Mouse (Mus musculus) neural tube, embryonic 15.5 days (tissue): ENCODE measurements around the gene Tas2r110. TPM values are rescaled to one million over a fixed set of nuclear protein-coding genes. Genes with fewer than 3 reads are reported as not detected.

Source experiments
- ATAC-seq: fragments of 200-750 bp; cut with Nextera tagmentation; 2 replicates; pipeline ENCODE4 v1.8.0; 2017; ENCODE audit warnings: mild to moderate bottlenecking, moderate TSS enrichment, moderate library complexity; ENCODE audit not compliant: low FRiP score
- H3K27ac ChIP-seq: fragments of 300-500 bp; sonication (generic); replicated peaks from 2 replicates; pipeline ENCODE4 v1.5.1; 2015; ENCODE audit warnings: mild to moderate bottlenecking, inconsistent platforms
- H3K27me3 ChIP-seq: fragments of 300-500 bp; sonication (generic); replicated peaks from 2 replicates; pipeline ENCODE4 v1.6.1; 2015; ENCODE audit warnings: inconsistent platforms
- H3K36me3 ChIP-seq: fragments of 300-500 bp; sonication (generic); 2 replicates; pipeline ENCODE4 v1.6.1; 2015; ENCODE audit warnings: inconsistent platforms
- H3K4me1 ChIP-seq: fragments of 300-500 bp; sonication (generic); 2 replicates; pipeline ENCODE4 v1.6.1; 2015; ENCODE audit warnings: inconsistent platforms
- H3K4me2 ChIP-seq: fragments of 300-500 bp; sonication (generic); 2 replicates; pipeline ENCODE4 v1.6.1; 2015; ENCODE audit warnings: inconsistent platforms, mild to moderate bottlenecking, moderate library complexity
- H3K4me3 ChIP-seq: fragments of 300-500 bp; sonication (generic); replicated peaks from 2 replicates; pipeline ENCODE4 v1.5.1; 2015; ENCODE audit warnings: mild to moderate bottlenecking, inconsistent platforms
- H3K9ac ChIP-seq: fragments of 300-500 bp; sonication (generic); replicated peaks from 2 replicates; pipeline ENCODE4 v1.6.1; 2015; ENCODE audit warnings: mild to moderate bottlenecking, inconsistent platforms
- H3K9me3 ChIP-seq: fragments of 300-500 bp; sonication (generic); replicated peaks from 2 replicates; pipeline ENCODE4 v1.6.1; 2016; ENCODE audit warnings: inconsistent platforms
- WGBS: fragments of 180-500 bp; shearing (Covaris S2); methylation state at CpG from one replicate; pipeline ENCODE4 v1.1.7; 2015; ENCODE audit warnings: mixed read lengths; 5-methylcytosine and 5-hydroxymethylcytosine counted together
- polyA plus RNA-seq: library from polyadenylated mRNA; unstranded; fragments of >200 nt; fragmentation: Nextera tagmentation; extraction: Ambion mirVana; gene quantifications from 2 replicates; pipeline ENCODE4 v1.2.1, GENCODE M21; 2015

The Tas2r110 gene
- polyA plus RNA-seq: not detected in 2 replicates

GRCm38 (mm10) chr6:132867708-132868107 is at the start of gene Tas2r110:
Gene Tas2r110, plus strand, starts transcription at chr6:132868008.
- Histone ChIP-seq H3K27me3 (no peaks in the 10 kb centered on the region), H3K4me1 (no peaks in the 10 kb centered on the region), H3K9ac (no peak within 1 kb of the TSS), H3K9me3 (no peaks in the 10 kb centered on the region), H3K4me2 (no peak within 1 kb of the TSS), H3K27ac (no peak within 1 kb of the TSS), H3K4me3 (no peak within 1 kb of the TSS), H3K36me3 (no peaks in the 10 kb centered on the region)
- no peak for ATAC-seq

GRCm38 (mm10) chr6:132846842-132847241 is 21.0 kb upstream of the Tas2r110 start, which contains the start of gene Tas2r123:
Gene Tas2r123, plus strand, starts transcription at chr6:132847142.
- H3K4me3 ChIP-seq: no peak within 1 kb of the TSS
- no peak for ATAC-seq
- no peaks in the 10 kb centered on the region for H3K36me3 ChIP-seq
- no peak within 1 kb of the TSS for H3K27ac ChIP-seq
- H3K4me1 ChIP-seq: no peaks in the 10 kb centered on the region
- no peak within 1 kb of the TSS for H3K4me2 ChIP-seq
- H3K9ac ChIP-seq: no peak within 1 kb of the TSS
- no peaks in the 10 kb centered on the region for H3K9me3 ChIP-seq
- H3K27me3 ChIP-seq: no peaks in the 10 kb centered on the region
- WGBS: 93% methylated on average over 1 of the region's 1 CpGs

GRCm38 (mm10) chr6:132855138-132855537 is 12.7 kb upstream of the Tas2r110 start, which contains the start of gene Tas2r116:
Gene Tas2r116, plus strand, starts transcription at chr6:132855438.
- Histone ChIP-seq H3K36me3 (no peaks in the 10 kb centered on the region), H3K4me1 (no peaks in the 10 kb centered on the region), H3K4me3 (no peak within 1 kb of the TSS), H3K9me3 (no peaks in the 10 kb centered on the region), H3K4me2 (no peak within 1 kb of the TSS), H3K9ac (no peak within 1 kb of the TSS), H3K27me3 (no peaks in the 10 kb centered on the region), H3K27ac (no peak within 1 kb of the TSS)
- no peak for ATAC-seq
- WGBS: 81% methylated on average over 1 of the region's 1 CpGs

GRCm38 (mm10) chr6:132892711-132893110 is 24.9 kb downstream of the Tas2r110 start, which contains the start of gene Tas2r113:
Gene Tas2r113, plus strand, starts transcription at chr6:132893011.
- ATAC-seq: no peak
- H3K4me1 ChIP-seq: no peaks in the 10 kb centered on the region
- WGBS: 76% methylated on average over 1 of the region's 1 CpGs

GRCm38 (mm10) chr6:132909351-132909750 is 41.5 kb downstream of the Tas2r110 start, which contains the start of gene Tas2r125:
Gene Tas2r125, plus strand, starts transcription at chr6:132909651.
- no peaks in the 10 kb centered on the region for H3K9me3 ChIP-seq
- no peak within 1 kb of the TSS for H3K27ac ChIP-seq
- no peak within 1 kb of the TSS for H3K9ac ChIP-seq
- no peaks in the 10 kb centered on the region for H3K4me1 ChIP-seq
- no peaks in the 10 kb centered on the region for H3K27me3 ChIP-seq
- no peak within 1 kb of the TSS for H3K4me2 ChIP-seq
- 90% methylated on average over 3 of the region's 3 CpGs for WGBS
- no peak within 1 kb of the TSS for H3K4me3 ChIP-seq
- ATAC-seq: no peak
- no peaks in the 10 kb centered on the region for H3K36me3 ChIP-seq

More at GRCm38 (mm10) chr6:132892711-132893110, 24.9 kb downstream of the Tas2r110 start, which contains the start of gene Tas2r113:
- Histone ChIP-seq H3K4me2 (no peak within 1 kb of the TSS), H3K9me3 (no peaks in the 10 kb centered on the region), H3K36me3 (no peaks in the 10 kb centered on the region), H3K27ac (no peak within 1 kb of the TSS), H3K4me3 (no peak within 1 kb of the TSS), H3K9ac (no peak within 1 kb of the TSS), H3K27me3 (no peaks in the 10 kb centered on the region)

Other genes starting within 250 kb of the Tas2r110 start
- gene A630073D07Rik, start 216.5 kb upstream of the Tas2r110 start, polyA plus RNA-seq: not detected in 2 replicates
- gene Tas2r120, start 211.1 kb upstream of the Tas2r110 start, polyA plus RNA-seq: not detected in 2 replicates
- not detected in 2 replicates for gene Tas2r121, start 167.0 kb upstream of the Tas2r110 start, polyA plus RNA-seq
- gene Tas2r122, start 156.1 kb upstream of the Tas2r110 start, polyA plus RNA-seq: not detected in 2 replicates
- not detected in 2 replicates for gene Tas2r115, start 130.0 kb upstream of the Tas2r110 start, polyA plus RNA-seq
- not detected in 2 replicates for gene Tas2r124, start 113.3 kb upstream of the Tas2r110 start, polyA plus RNA-seq
- not detected in 2 replicates for gene Tas2r102, start 105.9 kb upstream of the Tas2r110 start, polyA plus RNA-seq
- not detected in 2 replicates for gene Tas2r136, start 89.8 kb upstream of the Tas2r110 start, polyA plus RNA-seq
- gene Tas2r117, start 65.2 kb upstream of the Tas2r110 start, polyA plus RNA-seq: not detected in 2 replicates
- gene Tas2r123, start 20.9 kb upstream of the Tas2r110 start, polyA plus RNA-seq: not detected in 2 replicates
- not detected in 2 replicates for gene Tas2r116, start 12.6 kb upstream of the Tas2r110 start, polyA plus RNA-seq
- gene Tas2r113, start 25.0 kb downstream of the Tas2r110 start, polyA plus RNA-seq: not detected in 2 replicates
- gene Tas2r125, start 41.6 kb downstream of the Tas2r110 start, polyA plus RNA-seq: not detected in 2 replicates
- gene Tas2r129, start 83.1 kb downstream of the Tas2r110 start, polyA plus RNA-seq: not detected in 2 replicates
- gene Tas2r131, start 89.9 kb downstream of the Tas2r110 start, polyA plus RNA-seq: not detected in 2 replicates
- gene Tas2r109, start 113.0 kb downstream of the Tas2r110 start, polyA plus RNA-seq: not detected in 2 replicates
- not detected in 2 replicates for gene Tas2r103, start 169.1 kb downstream of the Tas2r110 start, polyA plus RNA-seq
- gene Tas2r140, start 187.8 kb downstream of the Tas2r110 start, polyA plus RNA-seq: not detected in 2 replicates
- 116 and 136 TPM in 2 replicates for gene Smim10l1, start 236.9 kb downstream of the Tas2r110 start, polyA plus RNA-seq